Mouse (Mus musculus): ENCODE measurements around the gene Sipa1l1.

DNA sequence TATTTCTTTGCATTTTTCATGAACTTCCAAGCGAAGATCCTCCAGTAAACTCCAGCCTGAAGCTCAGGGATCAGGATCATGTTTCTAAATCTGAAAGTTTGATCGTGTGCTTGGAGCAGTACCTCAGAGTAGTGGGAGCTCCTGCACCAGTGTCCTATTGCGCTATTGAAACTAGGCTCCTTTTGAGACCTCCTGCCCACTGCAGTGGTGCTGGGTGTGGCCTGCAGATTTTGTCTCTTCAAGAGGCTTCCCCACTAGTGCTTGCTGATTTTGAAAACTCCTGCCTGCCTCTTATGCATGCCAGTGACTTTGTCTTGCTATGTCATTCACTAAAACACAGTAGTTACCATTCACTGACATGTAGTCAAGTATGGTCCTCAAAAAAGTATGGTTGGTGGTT is 213.8 kb downstream of the Sipa1l1 start:
- TF ChIP-seq GATA1 (IDR thresholded peaks at IDR 0.05; ENCODE audit: borderline replicate concordance, low read length) (no peak), FLI1 (IDR thresholded peaks at IDR 0.05; ENCODE audit: low read length) (no peak)
